Mouse (Mus musculus): ENCODE results near the gene Ahdc1. TPM values are rescaled to one million over a fixed set of nuclear protein-coding genes. Genes with fewer than 3 reads are reported as not detected.

Gene Ahdc1
- total RNA-seq (2014; fragmentation: Nextera tagmentation) (15.6 and 19.8 TPM in 2 replicates), total RNA-seq (2017) (2.7 TPM in 2 replicates), polyA plus RNA-seq (2012) (37.6 and 37.9 TPM in 2 replicates)

DNA sequence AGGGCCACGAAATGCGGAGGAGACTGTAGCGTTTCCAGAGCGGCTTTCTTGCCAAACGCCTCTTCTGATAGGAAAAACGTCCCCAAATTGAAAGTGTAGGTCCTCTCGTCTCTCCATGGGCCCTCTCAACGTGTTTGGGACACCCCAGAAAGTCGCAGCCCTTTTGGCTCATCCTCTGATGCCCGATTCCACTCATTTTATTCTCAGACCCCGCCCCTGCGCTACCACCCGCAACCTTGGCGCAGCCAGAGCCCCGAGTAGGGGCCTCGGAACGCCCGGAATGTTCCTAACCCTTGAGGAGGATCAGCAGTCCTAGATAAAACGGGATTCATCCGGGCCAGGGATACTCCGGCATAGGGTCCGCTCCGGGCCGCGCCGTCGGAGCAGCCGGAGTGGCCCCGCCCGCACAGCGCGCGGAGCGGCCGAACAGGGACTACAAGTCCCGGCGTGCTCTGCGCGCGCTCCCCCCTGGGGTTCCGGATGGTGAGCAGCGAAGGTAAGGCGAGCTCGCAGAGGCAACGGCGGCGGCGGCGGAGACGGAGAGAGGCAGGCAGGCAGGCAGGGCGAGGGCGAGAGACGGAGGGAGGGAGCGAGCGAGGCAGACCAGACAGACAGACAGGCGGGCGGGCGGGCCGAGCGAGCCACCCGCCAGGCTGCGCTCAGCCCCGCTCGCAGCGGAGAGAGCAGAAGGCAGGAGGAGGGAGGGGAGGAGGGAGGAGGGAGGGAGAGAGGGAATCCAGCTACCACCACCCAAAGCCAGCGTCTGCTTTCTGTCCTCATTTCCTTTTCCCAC, at the start of gene Ahdc1:
Ahdc1 (plus strand) TSS at position 233 of the 793 bp plus-strand sequence.
- peak; percentile 85 for DNase-seq (ENCODE audit: low spot score)
- H3K4me3 ChIP-seq (ENCODE audit: low read depth, low read length) = peak within 1 kb of the TSS; percentile 81
- no peak for TF ChIP-seq POLR2AphosphoS5 (IDR thresholded peaks at IDR 0.05; ENCODE audit: insufficient replicate concordance, low read depth, low read length)
- no peak for TF ChIP-seq TAL1 (conservative IDR thresholded peaks at IDR 0.05; ENCODE audit: low read depth, low read length)
- no peak for TF ChIP-seq GATA1 (IDR thresholded peaks at IDR 0.05; ENCODE audit: borderline replicate concordance, low read length)
- no peak for TF ChIP-seq GATA2 (IDR thresholded peaks at IDR 0.05; ENCODE audit: borderline replicate concordance, low read depth, low read length)
- no peak for TF ChIP-seq CTCF (IDR thresholded peaks at IDR 0.05; ENCODE audit: low read depth, low read length)
- peaks cover 47% of the 10 kb centered on the region for H3K27me3 ChIP-seq (ENCODE audit: insufficient read depth, low read length)
- H3K36me3 ChIP-seq (replicated peaks) = peaks cover 2% of the 10 kb centered on the region
- H3K4me1 ChIP-seq (ENCODE audit: insufficient read depth, low read depth, low read length) = peaks cover 82% of the 10 kb centered on the region
- H3K9me3 ChIP-seq (replicated peaks) = no peaks in the 10 kb centered on the region
- peak; percentile 10; the same call in 1 of the 2 replicates for ATAC-seq (ENCODE audit: extremely low read depth, insufficient number of reproducible peaks, low FRiP score, poor library complexity, severe bottlenecking)

DNA sequence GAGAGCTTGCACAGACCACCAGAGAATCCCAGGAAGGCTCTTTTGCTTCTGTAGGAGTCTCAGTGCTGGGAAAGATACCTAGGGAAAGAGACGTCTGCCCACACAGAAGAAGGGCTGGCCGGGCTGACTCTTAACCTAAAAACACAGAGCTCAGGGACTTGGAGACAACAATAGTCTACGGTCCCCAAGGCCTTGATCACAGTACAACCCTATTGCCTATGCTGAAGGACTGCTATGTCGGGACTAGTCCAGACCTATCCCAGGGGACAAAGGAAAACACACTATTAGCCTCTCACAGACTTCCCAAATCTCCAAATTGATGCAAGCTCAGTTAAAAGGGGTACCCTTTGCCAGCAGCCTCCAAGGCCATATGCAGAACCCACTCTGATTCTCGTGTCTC, 49.2 kb upstream of the Ahdc1 start:
- no peak overlapping the region for H3K4me3 ChIP-seq (ENCODE audit: low read depth, low read length)
- H3K9me3 ChIP-seq (replicated peaks) = no peaks in the 10 kb centered on the region
- no peaks in the 10 kb centered on the region; the same call in none of the 2 replicates for H3K4me1 ChIP-seq (ENCODE audit: insufficient read depth, low read depth, low read length)
- ATAC-seq (ENCODE audit: extremely low read depth, insufficient number of reproducible peaks, low FRiP score, poor library complexity, severe bottlenecking) (no peak), DNase-seq (ENCODE audit: low spot score) (no peak)
- H3K27me3 ChIP-seq (ENCODE audit: insufficient read depth, low read length) = peaks cover 53% of the 10 kb centered on the region
- no peaks in the 10 kb centered on the region for H3K36me3 ChIP-seq (replicated peaks)
- TF ChIP-seq TAL1 (conservative IDR thresholded peaks at IDR 0.05; ENCODE audit: low read depth, low read length) (no peak), GATA1 (IDR thresholded peaks at IDR 0.05; ENCODE audit: borderline replicate concordance, low read length) (no peak), POLR2AphosphoS5 (IDR thresholded peaks at IDR 0.05; ENCODE audit: insufficient replicate concordance, low read depth, low read length) (no peak), CTCF (IDR thresholded peaks at IDR 0.05; ENCODE audit: low read depth, low read length) (no peak)

DNA sequence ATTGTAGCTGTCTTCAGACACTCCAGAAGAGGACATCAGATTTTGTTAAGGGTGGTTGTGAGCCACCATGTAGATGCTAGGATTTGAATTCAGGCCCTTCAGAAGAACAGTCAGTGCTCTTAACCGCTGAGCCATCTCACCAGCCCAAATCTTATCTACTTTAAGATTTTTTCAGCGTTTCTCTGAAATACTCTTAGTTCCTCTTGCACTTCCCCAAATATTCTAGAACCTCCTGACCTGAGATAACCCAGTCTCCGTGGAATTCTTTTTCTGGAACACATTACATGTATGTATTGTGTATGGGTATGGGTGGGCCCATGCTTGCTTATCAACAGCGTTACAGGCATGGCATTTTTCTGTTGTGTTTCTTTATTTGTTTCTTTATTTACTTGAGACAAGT, 48.4 kb upstream of the Ahdc1 start:
- no peak for ATAC-seq (ENCODE audit: extremely low read depth, insufficient number of reproducible peaks, low FRiP score, poor library complexity, severe bottlenecking)
- TF ChIP-seq CTCF (IDR thresholded peaks at IDR 0.05; ENCODE audit: low read depth, low read length) = no peak
- TF ChIP-seq TAL1 (conservative IDR thresholded peaks at IDR 0.05; ENCODE audit: low read depth, low read length) = no peak
- no peak for TF ChIP-seq GATA1 (IDR thresholded peaks at IDR 0.05; ENCODE audit: borderline replicate concordance, low read length)
- TF ChIP-seq GATA2 (IDR thresholded peaks at IDR 0.05; ENCODE audit: borderline replicate concordance, low read depth, low read length) = no peak
- TF ChIP-seq POLR2AphosphoS5 (IDR thresholded peaks at IDR 0.05; ENCODE audit: insufficient replicate concordance, low read depth, low read length) = no peak
- no peak for DNase-seq (ENCODE audit: low spot score)
- no peaks in the 10 kb centered on the region for H3K36me3 ChIP-seq (replicated peaks)
- H3K9me3 ChIP-seq (replicated peaks) = no peaks in the 10 kb centered on the region
- no peak overlapping the region for H3K4me3 ChIP-seq (ENCODE audit: low read depth, low read length)
- H3K27me3 ChIP-seq (ENCODE audit: insufficient read depth, low read length) = peaks cover 55% of the 10 kb centered on the region
- no peaks in the 10 kb centered on the region; the same call in none of the 2 replicates for H3K4me1 ChIP-seq (ENCODE audit: insufficient read depth, low read depth, low read length)

DNA sequence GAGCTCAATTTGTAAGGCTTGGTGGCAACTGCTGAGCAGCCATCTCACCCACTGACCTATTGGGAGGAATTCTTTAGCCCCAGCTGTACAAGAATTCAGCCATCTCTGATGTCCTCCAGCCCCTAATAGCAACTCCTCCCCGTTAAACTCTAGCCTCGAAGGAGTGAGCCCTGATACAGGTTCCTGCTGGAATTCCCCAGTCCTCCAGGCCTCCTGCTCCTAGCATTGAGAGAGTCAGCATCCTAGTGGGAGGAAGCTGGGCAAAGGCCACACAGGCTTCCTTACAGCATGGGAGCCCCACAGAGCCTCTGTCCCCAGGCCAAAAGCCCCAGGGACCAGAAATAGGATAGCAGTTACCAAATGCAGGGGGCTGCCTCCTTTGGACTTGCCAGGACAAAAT, 47.6 kb upstream of the Ahdc1 start:
- no peak overlapping the region for H3K4me3 ChIP-seq (ENCODE audit: low read depth, low read length)
- ATAC-seq (ENCODE audit: extremely low read depth, insufficient number of reproducible peaks, low FRiP score, poor library complexity, severe bottlenecking) (no peak), DNase-seq (ENCODE audit: low spot score) (no peak)
- no peaks in the 10 kb centered on the region; the same call in none of the 2 replicates for H3K4me1 ChIP-seq (ENCODE audit: insufficient read depth, low read depth, low read length)
- no peak for TF ChIP-seq TAL1 (conservative IDR thresholded peaks at IDR 0.05; ENCODE audit: low read depth, low read length)
- TF ChIP-seq POLR2AphosphoS5 (IDR thresholded peaks at IDR 0.05; ENCODE audit: insufficient replicate concordance, low read depth, low read length) = no peak
- no peak for TF ChIP-seq GATA2 (IDR thresholded peaks at IDR 0.05; ENCODE audit: borderline replicate concordance, low read depth, low read length)
- no peak for TF ChIP-seq CTCF (IDR thresholded peaks at IDR 0.05; ENCODE audit: low read depth, low read length)
- TF ChIP-seq GATA1 (IDR thresholded peaks at IDR 0.05; ENCODE audit: borderline replicate concordance, low read length) = no peak
- no peaks in the 10 kb centered on the region for H3K9me3 ChIP-seq (replicated peaks)
- H3K36me3 ChIP-seq (replicated peaks) = no peaks in the 10 kb centered on the region
- H3K27me3 ChIP-seq (ENCODE audit: insufficient read depth, low read length) = peaks cover 60% of the 10 kb centered on the region

DNA sequence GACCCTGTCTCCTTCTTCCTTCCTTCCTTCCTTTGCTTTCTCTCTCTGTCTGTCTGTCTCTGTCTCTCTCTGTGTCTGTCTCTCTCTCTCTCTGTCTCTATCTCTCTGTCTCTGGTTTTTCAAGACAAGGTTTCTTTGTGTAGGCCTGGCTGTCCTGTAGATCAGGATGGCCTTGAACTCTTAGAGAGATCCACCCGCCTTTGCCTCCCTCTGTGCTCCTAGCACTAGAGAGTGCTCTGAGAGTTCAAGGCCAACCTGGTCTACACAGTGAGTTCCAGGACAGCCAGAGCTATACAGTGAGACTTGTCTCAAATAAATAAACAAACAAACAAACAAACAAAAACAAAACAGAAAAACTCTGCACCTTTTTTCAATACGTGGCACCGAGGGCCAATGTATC, 47.0 kb upstream of the Ahdc1 start:
- Histone ChIP-seq H3K27me3 (ENCODE audit: insufficient read depth, low read length) (peaks cover 58% of the 10 kb centered on the region), H3K9me3 (replicated peaks) (no peaks in the 10 kb centered on the region), H3K4me1 (ENCODE audit: insufficient read depth, low read depth, low read length) (no peaks in the 10 kb centered on the region; the same call in none of the 2 replicates), H3K4me3 (ENCODE audit: low read depth, low read length) (no peak overlapping the region), H3K36me3 (replicated peaks) (no peaks in the 10 kb centered on the region)
- TF ChIP-seq CTCF (IDR thresholded peaks at IDR 0.05; ENCODE audit: low read depth, low read length) (no peak), GATA2 (IDR thresholded peaks at IDR 0.05; ENCODE audit: borderline replicate concordance, low read depth, low read length) (no peak), TAL1 (conservative IDR thresholded peaks at IDR 0.05; ENCODE audit: low read depth, low read length) (no peak), GATA1 (IDR thresholded peaks at IDR 0.05; ENCODE audit: borderline replicate concordance, low read length) (no peak), POLR2AphosphoS5 (IDR thresholded peaks at IDR 0.05; ENCODE audit: insufficient replicate concordance, low read depth, low read length) (no peak)
- no peak for ATAC-seq (ENCODE audit: extremely low read depth, insufficient number of reproducible peaks, low FRiP score, poor library complexity, severe bottlenecking)
- DNase-seq (ENCODE audit: low spot score) = no peak

DNA sequence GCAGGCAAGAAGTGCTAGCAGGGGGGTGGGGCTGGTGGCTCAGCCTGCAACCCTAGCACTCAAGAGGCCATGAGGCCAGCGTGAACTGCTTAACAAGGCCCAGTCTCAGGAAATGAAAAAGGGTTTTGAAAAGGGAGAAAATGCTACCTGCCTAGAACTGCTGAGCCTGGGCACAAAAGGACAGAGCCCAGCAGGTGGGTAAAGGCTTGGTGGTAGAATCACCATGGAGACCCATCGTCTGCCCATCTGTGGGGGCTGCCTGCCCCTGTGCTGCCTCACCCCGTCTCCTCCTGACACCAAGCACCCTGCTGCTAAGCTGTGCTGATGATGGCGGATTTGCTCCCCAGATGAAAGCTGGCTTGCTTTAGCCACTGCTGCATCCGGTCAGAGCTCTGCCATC, 46.6 kb upstream of the Ahdc1 start:
- H3K4me3 ChIP-seq (ENCODE audit: low read depth, low read length) = no peak overlapping the region
- no peaks in the 10 kb centered on the region for H3K36me3 ChIP-seq (replicated peaks)
- H3K9me3 ChIP-seq (replicated peaks) = no peaks in the 10 kb centered on the region
- no peaks in the 10 kb centered on the region; the same call in none of the 2 replicates for H3K4me1 ChIP-seq (ENCODE audit: insufficient read depth, low read depth, low read length)
- ATAC-seq (ENCODE audit: extremely low read depth, insufficient number of reproducible peaks, low FRiP score, poor library complexity, severe bottlenecking) (no peak), DNase-seq (ENCODE audit: low spot score) (no peak)
- TF ChIP-seq POLR2AphosphoS5 (IDR thresholded peaks at IDR 0.05; ENCODE audit: insufficient replicate concordance, low read depth, low read length) (no peak), GATA1 (IDR thresholded peaks at IDR 0.05; ENCODE audit: borderline replicate concordance, low read length) (no peak), TAL1 (conservative IDR thresholded peaks at IDR 0.05; ENCODE audit: low read depth, low read length) (no peak), GATA2 (IDR thresholded peaks at IDR 0.05; ENCODE audit: borderline replicate concordance, low read depth, low read length) (no peak), CTCF (IDR thresholded peaks at IDR 0.05; ENCODE audit: low read depth, low read length) (no peak)
- peaks cover 56% of the 10 kb centered on the region for H3K27me3 ChIP-seq (ENCODE audit: insufficient read depth, low read length)

Data from G1E (cell line).